Mouse (Mus musculus): ENCODE measurements around the gene Slc39a9.

DNA sequence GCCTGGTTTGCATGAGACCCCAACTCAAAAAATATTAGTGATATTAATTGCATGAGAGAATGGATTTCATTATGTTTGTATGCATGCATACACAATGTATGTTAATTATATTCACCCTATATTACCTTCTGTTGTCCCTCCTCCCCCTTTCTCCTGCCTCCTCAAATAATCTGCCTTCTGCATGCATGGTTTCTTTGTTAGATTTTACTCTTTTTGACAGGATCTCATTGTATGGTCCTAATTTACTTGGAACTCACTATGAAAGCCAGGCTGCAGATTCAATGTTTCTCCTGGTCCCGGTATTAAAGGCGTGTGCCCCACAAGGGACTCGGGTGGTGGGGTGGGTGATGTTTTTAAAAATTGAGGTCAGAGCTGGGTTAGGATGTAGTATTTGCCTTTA lies 40.6 kb downstream of the Slc39a9 start:
- TF ChIP-seq CTCF (IDR thresholded peaks at IDR 0.05; ENCODE audit: control insufficient read depth, insufficient read depth, low read length) (no peak), POLR2A (IDR thresholded peaks at IDR 0.05; ENCODE audit: borderline replicate concordance, control insufficient read depth, low read depth, low read length) (no peak)

All from bone marrow, adult 2 months (tissue).